Mouse (Mus musculus): ENCODE results near the gene Sema3d. TPM values are rescaled to one million over a fixed set of nuclear protein-coding genes. Genes with fewer than 3 reads are reported as not detected.
A peak's percentile ranks its signal among the peaks of the same experiment; 100 is the strongest.

Sema3d gene
- polyA plus RNA-seq (2012; rRNA removed), result 7.7 and 8.7 TPM in 2 replicates

DNA sequence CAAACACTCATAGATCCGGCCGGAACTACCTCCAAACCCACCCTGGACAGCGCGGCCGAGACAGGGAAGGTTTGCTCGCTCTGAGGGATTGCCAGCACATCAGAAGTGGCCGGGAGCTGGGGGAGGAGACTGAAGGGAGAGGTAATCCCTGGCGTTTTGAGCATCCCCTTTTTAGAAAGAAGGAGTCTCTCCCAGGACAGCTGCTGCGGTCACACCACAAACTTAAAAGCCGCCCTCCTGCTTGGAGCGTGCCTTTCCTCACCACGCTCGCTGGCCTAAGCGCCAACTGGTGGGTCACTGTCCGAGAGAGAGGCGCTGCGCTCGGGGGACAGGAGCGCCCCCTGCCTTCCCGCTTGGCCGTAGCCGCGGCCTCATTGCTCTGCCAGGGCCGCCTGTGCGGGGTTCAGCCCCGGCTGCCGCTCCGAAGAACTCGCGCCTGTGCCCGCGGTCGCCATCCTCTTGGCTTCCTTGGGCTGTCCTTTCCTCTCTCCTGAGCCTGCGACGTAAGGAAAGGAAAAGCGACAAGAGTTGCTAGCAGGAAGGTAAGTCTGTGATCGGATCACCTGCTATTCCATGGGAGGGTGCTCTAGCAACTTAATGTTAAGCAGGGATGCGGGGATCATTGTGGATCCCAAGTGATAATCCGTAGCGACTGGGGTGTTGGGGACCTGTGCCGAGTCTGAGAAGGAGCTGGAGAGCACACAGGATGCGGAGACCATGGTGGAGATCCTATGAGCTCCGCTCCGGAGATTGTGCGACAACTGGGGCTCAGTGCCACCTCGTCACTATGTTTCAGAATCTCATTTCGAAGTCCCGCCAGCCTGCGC lies at the start of gene Sema3d:
Gene Sema3d (plus strand): TSS at position 253 of the 827 bp plus-strand sequence.
- DNase-seq (ENCODE audit: low spot score), result peak; percentile 57

DNA sequence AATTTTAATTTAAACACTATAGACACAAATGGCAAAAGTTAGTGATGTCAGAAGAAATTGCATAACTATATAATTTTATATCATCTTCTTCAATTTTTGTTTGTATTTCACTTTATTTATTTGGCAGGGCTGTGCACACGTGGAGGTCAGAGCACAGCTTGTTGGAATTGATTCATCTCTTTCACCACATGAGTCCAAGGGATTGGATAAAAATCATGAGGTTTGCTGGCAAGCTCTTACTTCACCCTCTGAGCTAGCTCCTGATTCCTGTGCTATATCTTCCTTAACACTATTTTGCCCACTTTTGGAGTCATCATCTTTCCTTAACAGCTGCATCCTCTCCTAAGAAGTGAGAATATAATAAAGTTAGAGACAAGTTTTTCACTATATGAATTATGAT lies 5.9 kb upstream of the Sema3d start:
- no peak for DNase-seq (ENCODE audit: low spot score)

DNA sequence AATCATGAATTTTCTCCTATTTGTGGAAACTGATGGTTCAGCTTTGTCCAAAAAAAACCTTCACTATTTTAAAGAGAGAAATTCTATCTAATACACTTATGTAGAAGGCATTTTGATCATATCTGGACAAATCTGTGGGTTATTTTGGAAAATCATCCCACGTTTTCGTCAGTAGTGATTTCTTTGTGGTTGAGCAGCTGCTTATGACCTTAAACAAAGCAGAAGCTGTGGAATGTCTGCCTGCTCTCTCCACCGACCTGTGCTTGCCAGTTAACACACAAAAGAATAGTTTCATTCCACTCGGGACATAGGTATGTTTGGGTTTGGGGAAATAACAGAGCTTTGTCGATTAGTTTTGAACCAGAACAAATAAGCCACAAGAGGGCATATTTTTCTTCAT lies 4.3 kb upstream of the Sema3d start:
- no peak for DNase-seq (ENCODE audit: low spot score)

DNA sequence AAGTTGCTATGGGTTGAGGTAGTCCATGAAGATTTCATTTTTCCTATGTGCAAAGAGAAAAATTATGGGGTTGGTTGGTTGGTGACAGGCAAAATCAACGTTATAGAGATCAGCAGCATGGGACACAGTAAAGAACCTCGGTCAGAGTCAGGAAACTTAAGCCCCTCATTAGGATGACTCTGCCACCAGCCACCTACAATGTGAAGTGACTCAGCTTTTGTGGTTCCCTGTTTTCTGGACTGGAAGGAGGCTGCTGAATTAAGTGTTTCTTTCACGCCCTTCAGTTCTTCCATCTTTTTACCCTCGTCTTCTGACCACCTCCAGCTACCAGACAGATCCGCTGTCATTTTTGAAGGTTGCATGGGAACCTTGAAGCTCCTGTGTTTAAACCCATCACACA lies 1.2 kb upstream of the Sema3d start:
- DNase-seq (ENCODE audit: low spot score), result no peak

DNA sequence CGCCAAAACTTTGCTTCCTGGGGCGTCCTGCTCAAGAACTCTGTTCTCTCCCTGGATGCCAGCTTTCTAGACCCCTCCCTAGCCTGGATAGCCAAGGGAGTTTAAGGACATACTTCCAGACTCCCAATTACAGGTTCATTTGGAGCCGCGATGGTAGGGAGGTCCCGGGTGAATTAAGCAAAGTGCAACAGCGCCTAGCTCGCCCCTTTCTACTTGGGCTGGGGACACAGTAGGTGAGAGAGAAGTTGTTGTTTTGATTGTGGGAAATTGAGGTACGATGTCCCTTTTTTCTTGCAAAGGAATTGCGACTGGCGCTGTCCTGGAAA lies 738 bp downstream of the Sema3d start:
- no peak for DNase-seq (ENCODE audit: low spot score)

DNA sequence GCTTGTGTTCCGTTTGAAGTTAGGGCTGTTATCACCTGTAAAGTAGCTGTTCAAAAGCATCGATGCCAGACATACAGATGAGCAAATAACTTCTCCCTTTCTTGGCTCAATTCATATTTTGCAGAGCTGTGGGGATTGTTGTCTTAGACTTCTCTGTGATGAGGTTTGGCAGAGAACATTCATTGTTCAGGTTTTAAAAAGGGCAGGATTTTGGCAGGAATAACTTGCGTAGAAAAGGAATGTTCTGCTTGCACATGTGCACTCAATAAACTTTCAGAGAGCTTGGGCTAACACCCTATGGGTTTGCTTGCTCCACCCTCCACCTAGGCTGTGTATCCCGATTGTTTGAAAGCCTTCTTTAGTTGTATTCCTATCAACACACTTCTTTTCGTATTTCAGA lies 9.5 kb downstream of the Sema3d start:
- DNase-seq (ENCODE audit: low spot score), result no peak

DNA sequence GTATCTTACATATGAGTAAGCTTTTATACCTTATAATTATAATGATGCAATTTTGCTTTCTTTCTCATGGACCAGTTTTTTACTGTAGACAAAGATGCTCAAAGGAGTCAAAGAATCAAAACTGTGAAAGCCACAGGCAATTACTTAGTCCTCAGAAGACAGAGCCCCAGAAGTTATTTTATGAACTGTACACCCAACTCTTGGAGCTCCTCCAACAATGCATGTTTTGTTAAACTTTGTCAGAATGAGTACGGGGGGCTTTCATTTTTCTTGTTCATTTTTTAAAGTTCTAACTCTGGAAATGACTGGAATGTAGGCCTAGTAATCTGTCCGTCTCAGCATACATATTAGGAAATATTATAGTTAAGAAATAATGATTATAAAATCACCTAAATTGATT lies 16.1 kb downstream of the Sema3d start:
- DNase-seq (ENCODE audit: low spot score), result no peak

DNA sequence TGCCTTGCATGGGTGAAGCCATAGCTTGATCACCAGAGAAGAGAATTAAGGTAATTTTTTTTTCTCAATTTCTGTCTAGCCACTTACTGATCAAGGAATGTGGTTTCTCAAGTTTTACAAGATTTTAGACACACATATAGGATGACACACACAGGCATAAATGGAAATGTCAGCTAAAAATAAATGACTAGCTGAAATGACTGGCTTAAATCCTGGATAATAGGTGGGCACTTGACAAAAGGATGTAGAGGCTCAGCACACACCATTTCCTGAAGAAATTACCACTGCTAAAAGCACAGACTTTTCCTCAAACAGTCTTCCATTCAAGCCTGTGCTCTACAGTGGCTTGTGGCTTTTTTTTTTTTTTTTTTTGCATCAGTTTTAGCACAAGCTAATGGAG lies 21.0 kb downstream of the Sema3d start:
- DNase-seq (ENCODE audit: low spot score), result no peak

DNA sequence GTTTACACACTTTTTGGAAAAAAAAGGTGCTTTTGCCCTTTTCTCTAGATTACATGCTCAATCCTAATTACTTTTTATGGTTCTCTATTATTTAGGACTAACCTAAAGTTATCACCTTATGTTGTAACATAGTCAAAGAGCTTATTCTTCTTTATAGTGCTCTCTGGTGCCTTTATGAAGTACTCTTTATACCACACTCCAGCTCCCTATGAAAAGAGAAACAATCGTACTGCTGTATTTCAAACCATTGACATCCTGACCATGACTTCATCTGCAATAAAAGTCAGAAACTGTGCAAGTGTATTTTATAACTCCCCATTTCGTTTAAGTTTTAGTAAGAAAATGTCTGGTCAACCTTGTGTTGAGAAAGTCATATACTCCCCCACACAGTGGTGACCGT lies 29.4 kb downstream of the Sema3d start:
- no peak for DNase-seq (ENCODE audit: low spot score)

DNA sequence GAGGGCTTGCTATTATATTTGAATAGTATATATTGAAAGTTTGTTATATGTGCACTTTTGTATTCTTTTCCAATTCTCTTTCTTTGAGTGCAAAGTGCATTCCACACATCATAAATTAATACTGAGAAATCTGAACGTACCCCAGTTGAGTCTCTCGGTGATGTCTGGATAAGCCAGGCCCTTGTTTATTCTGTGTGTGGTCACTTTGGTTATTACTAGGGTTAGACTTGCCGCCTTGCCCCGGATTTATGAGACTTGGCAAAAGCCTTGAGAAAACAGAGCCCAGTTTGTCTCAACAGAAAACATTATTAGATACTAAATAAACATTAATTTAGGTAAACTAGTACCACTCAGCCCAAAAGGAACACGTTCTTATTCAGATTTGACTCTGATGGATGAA lies 40.1 kb downstream of the Sema3d start:
- no peak for DNase-seq (ENCODE audit: low spot score)

DNA sequence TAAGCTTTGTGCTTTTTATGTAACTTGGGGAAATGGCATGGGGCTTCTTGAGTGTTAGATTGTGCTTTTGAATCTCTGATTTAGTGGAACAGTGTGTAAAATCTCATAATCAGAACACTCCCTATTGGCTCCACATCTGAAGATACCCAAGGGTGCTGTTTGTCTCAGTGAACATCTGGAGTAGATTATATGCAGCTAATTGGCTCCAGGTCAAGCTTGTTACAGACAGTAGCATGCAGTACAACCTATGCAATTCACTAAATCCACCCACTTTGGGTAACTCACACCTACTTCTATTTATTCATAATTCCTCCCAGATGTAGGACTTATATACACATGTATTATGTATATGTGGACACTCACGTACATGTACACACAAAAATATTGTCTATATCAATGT lies 58.6 kb downstream of the Sema3d start:
- no peak for DNase-seq (ENCODE audit: low spot score)

DNA sequence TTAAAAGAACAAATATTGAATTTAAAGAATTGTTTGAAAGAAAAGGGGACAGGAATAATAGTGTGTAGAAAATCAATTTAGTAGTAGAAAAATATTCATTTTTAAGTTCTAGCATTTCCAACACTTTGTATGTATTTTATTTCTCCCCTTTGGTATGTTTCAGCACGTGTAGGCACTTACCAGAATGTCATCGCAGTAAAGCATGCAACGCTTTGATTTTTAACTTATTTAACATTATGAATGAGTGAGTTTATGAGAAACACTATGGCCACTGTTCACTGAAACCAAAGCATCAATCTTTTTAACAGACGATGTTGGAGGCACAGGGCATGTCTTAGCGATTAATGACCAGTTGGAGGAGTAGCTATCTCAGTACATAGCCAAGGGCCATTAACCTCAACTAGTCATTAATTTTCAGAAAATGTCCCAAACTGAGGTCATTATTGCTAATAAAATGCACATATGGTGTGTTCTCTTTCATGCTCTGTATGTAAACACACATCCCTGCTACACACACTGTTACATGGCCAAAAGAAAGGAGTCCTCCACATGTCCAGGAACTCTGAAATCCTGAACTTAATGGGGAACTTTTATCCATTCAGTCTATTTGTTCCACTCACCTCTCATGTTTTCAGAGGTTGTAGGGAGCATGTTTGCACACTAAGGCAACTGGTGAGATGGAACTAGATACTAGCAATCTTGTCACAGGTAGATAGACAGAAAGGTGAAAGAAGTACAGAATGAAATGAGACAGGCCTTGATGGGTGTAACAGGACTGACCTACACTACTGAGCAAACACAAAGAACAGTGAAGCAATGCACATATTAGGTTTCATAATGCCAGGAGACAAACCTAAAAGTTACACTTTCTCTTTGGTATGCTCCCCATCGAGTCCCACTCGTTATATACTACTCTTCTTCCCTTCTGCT lies 59.3 kb downstream of the Sema3d start:
- DNase-seq (ENCODE audit: low spot score), result no peak

DNA sequence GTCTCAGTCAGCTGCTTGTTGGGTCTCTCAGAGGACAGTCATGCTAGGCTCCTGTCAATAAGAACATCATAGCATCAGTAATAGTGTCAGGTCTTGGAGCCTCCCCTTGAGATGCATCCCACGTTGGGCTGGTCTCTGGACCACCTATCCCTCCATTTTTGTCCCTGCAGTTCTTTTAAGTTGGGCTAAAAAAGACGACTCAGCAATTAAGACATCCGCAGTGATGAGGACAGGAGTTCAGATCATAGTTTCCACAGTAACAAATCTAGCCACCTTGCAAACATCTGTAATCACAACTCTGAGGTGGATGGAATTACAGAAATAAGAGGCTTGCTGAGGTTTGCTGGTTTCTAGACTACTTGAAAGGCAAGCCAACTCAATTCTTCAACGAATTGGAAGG lies 67.9 kb downstream of the Sema3d start:
- no peak for DNase-seq (ENCODE audit: low spot score)

DNA sequence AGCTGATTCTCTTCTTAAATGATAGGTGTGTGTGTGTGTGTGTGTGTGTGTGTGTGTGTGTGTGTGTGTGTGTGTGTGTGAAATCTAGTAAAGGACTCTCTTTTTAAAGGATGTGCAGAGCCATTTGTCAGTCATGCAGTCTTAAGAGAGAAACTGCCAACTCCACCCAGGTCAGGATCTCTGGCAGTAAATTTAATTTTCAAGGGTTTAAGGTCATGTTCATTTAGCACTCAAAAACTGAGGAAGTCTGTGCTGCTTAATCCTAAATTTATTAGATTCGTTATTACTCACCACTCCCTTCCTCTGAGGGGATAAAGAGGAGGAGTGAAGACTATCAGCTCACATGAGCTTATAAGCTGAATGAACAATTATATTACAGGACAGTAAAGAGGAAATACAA lies 71.8 kb downstream of the Sema3d start:
- DNase-seq (ENCODE audit: low spot score), result no peak

DNA sequence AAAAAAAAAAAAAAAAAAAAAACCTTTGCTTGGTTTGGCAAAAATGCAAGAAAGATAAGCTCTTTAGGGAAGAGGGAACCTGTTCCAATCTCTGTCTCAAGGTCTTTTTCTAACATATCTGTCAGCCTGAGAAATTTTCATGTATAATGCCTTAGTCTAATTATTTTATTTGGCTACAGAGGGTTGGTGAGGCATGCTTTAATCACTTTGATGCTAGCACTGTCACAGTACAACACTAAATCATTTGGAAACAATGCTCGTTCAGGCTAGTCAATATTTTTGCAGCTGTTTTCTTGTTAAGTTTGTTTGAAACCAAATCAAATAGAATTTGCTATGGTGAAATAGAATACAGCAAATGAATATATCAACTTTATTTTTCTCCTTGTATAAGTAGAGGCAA lies 74.3 kb downstream of the Sema3d start:
- no peak for DNase-seq (ENCODE audit: low spot score)

DNA sequence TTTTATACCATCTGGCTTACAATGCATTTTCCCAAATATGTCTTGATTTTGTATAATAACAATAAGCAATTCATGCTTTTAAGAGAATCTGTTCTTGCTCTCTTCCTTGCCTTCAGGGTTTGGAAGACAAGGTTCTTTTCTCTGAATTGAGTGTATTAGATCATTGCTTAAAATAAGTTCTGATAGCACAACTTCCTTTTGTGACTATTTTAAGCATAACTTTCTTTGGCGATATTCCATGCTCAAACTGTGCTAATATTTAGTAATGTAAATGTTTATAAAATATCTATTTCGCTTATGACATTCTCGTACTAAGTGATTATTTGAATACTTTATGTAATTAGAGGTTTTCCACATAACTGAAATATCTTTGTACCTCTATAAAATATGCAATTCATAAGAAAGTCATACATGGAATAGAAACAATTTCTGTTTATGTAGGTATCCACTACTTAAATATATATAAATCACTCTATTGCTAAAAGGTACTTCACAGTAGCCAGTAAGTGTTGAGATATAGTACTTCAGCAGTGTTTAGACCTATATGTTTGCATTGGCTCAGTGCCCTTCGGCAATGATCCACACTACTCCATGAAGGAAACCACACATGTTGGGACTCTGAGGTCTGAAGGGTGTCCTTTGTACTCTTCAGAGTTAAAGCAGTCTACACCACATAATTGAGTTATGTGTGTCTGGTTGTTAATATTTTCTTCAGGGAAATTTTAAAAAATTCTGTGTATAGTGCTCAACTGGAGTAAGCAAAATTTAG lies 84.6 kb downstream of the Sema3d start:
- no peak for DNase-seq (ENCODE audit: low spot score)

DNA sequence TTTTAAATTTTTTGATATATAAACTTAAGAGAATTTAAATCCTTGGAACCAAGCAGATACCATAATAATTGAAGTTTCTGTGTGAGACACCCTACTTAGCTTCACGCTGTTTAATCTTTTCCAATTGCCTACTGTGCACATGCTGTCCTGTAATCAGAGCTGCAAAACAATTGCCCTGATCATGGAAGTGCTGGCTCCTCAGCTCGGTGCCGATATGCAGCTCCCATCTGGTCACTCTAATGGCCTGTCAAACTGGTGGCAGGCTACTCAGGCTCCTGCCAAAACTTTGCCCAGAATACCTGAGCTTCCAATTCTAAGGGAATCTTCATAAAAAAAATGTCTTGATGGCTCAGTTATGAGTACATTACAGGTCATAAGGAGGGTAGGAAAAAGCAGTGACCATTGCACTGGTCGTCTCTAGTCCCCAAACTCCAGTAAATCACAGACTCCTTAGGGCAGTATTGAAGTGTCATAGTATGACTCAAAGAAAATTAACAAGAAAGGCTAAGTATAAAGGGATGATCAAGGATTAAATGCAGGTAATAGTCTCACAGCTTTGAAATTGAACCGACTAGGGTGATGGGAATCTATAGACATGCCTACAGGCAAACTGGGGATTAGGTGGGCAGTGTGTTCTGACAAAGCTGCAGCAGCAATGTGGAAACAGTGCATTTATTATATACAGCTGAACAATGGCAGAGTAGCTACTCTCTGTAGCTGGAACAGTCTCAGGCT lies 91.9 kb downstream of the Sema3d start:
- DNase-seq (ENCODE audit: low spot score), result no peak

DNA sequence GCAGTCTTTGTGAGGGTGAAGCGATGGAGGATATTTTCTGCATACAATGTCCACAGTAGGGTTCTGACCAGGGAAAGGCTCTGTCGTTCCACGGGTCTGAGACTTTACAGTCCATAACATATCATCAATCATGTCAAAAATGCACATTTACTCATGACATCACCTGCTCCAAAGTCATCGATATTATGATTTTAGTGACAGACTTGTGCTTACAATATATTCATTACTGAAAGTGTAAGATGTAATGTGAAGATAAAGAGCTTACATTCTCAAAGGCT lies 92.4 kb downstream of the Sema3d start:
- no peak for DNase-seq (ENCODE audit: low spot score)

DNA sequence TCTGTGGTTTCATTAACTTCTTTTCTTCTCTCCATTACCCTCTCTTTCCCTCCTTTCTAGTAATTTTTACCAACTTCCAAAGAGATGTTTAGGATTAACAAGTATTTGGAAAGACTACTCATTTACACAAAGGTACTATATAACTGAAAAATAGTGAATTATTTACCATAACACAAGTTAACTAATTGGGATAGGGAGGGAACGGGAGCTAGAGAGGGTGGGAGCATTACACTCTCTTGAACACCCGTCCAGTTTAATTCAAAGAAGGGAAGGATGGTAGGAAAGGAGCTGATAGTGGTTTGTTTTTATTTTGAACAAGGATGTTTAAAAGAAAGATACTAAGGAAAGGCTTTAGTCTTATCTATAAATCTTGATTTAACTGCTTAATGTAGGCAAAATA lies 104.7 kb downstream of the Sema3d start:
- DNase-seq (ENCODE audit: low spot score), result no peak

DNA sequence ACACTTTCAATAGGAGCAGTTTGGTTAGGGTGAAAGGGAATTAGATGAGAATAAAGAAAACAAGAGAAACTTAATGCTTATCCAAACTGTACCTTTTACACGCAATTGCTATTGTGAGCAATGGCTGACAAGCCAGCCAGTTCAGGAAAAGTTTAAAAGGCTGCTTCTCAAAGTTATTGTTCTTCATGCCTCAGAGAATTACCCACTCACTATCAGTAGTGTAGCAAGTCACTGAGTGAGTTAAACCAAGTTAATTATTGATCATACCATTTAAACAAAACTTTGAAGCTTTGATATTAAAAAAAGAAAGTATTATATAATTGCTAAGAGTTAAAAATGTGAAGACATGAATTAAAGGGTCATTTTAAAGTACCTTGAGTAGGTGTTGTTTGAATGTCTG lies 108.5 kb downstream of the Sema3d start:
- no peak for DNase-seq (ENCODE audit: low spot score)

DNA sequence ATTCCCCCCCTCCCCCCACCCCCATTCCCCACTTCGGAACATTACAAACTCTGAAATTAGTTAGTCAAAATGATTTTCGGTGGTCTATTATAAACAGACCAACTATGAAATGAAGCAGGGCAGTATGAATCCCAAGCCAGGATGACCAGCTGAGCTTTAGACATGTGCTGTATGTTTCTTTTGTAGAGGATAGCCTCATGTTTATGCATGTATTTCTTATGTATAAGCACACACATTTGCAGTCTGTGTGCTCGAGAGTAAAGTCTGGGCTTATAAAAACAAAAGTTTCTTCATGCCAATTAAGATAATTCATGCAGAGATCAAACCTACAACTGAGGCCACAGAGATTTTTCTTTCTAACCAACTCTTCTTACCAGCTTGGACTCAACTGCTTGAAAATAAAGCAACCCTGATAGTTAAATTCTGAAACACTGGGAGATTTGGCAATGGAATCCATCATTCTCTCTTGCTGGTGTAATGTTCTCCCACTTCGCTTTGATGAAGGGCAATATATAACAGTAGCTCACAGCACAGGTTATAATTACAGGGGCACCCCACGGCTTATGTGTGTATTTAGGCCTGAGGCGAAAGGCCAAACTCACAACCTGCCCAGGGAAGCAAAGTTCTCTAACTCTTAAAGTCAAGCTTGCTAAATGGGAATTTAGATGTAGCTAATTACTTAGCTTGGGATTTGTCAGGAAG lies 115.2 kb downstream of the Sema3d start:
- DNase-seq (ENCODE audit: low spot score), result no peak

Measured in urinary bladder, adult 2 months (tissue).